Mouse (Mus musculus) 3134 (cell line): ENCODE results near the gene Hsd17b3.
"Not testable (repeated sequence)": the region's sequence is repeated elsewhere in the genome, so short reads cannot be mapped to it uniquely, and the experiment has no call there.

ENCODE experiments used
- DNase-seq: peaks from one replicate; pipeline ENCODE4 v3.0.0-alpha.2; 2011; ENCODE audit warnings: low spot score; ENCODE audit not compliant: insufficient read length; ENCODE audit errors: extremely low read depth

Gene Hsd17b3

GRCm38 (mm10) chr13:64086036-64086435 is 3.0 kb downstream of the Hsd17b3 start:
- no peak for DNase-seq

DNA sequence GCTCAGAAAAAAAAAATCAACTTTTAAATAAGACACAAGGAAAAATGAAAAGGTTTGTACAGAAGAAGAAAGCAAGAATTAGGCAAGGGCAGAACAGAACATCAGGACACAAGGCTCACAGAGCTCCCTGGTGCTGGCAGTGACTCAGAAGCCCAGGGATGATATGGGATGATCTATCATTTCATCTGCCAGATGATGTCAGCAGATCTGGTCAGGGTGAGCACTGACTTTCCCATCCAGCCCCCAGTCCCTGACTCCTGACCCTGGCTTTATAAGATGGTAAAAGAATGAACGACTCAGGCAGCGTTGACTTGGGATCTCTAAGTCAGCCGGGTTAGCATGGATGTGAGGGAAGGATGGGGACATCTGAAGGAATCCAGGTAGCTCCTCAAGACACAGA is 5.7 kb downstream of the Hsd17b3 start:
- DNase-seq: no peak

GRCm38 (mm10) chr13:64081012-64081919 is 7.8 kb downstream of the Hsd17b3 start:
- DNase-seq: no peak

- peak; percentile 21 for DNase-seq
Measured at GRCm38 (mm10) chr13:64077591-64077990, 11.4 kb downstream of the Hsd17b3 start.

- no peak for DNase-seq
Measured at GRCm38 (mm10) chr13:64076074-64076473, 13.0 kb downstream of the Hsd17b3 start.

DNA sequence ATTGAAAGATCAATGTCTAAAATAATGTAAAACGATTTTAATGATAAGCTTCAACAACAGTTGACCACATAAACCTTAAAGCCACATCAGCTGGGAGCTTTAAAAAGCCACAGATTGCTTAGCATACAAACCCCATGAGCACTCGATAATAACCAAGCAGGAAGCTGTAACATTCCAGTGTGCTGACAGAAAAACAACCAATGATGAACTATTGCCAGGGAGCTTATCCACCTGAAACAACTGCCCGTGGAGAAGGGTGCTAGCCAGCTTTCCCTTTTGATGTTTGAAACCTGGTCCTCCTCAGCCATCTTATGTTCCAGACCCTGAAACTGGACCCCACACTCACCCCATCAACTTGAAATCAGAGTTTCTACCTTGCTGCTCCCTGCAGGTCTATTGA is 22.4 kb downstream of the Hsd17b3 start:
- no peak for DNase-seq

DNA sequence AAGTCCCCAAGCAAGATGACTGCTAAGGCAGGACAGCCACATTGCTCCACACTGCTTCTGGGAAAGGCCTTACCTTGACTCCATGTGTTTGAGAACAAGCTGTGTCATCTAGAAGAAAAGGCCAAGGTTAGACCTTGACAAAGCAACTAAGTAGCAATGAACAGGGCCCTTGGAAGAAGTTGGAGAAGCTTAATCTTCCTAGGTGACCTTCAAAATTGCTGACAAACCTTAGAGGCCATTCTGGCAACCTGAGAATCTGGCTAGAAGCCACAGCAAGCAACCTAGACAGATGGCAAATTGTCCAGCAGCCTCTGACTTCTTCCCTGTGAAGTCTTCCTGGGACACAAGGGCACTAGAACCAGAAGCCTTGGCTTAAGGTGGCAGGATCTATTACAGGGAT is 24.8 kb downstream of the Hsd17b3 start:
- no peak for DNase-seq

GRCm38 (mm10) chr13:64060935-64061506 is 28.0 kb downstream of the Hsd17b3 start:
- no peak for DNase-seq

GRCm38 (mm10) chr13:64053959-64054358 is 35.1 kb downstream of the Hsd17b3 start:
- no peak for DNase-seq

DNA sequence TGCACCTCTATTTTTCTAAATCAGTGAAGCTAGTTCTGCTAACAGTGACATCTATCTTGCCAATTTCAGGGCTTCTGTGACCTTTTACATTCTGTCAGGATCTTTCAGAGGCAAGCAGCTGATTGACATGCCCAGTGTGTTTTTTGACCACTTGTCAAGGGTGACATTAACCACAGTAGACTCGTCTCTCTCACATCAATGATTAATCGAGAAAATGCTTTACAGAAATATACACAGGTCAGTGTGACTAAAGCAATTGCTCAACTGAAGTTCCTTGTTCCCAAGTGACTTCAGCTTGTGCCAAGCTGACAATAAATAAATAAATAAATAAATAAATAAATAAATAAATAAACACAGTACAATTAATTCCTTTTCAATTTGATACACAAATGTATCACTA is 36.7 kb downstream of the Hsd17b3 start:
- DNase-seq: not testable (repeated sequence)

DNA sequence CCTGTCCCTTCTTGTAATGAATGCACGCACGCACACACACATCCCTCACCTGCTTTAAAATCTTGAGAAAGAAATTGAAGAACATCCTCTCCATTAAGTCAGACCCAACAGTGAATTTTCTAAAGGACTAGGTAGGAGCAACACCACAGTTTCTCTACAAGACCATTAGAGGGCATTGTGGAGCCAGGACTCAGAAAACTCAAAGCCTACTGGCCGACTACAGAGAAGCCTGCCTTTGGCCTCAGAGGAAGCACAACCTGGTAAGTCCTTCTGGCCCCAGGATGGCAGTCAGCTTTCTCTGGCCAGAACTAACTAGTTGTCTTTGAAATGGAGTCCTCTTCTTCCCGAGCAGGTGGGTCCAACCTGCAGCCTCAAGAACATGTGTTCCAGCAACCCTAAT is 38.1 kb downstream of the Hsd17b3 start:
- no peak for DNase-seq

- DNase-seq: no peak
Measured at GRCm38 (mm10) chr13:64049535-64049934, 39.5 kb downstream of the Hsd17b3 start.

DNA sequence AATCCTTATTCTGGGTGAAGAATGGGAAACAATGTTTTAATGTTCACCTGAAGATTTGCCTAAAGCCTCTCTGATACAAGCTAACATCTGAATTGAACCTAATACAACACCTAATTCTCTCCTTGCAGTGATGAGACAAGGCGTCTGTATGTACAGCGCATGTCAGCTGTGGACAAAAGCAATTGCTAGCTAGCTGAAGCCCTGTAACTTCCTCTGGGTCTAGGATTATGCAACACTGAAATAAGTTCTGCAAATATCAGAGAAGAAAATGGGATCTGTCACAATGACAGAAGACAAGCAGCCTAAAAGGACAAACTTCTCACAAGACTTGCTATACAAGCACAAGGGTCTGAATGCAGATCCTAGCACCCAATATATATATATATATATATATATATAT is 40.6 kb downstream of the Hsd17b3 start:
- DNase-seq: no peak

DNA sequence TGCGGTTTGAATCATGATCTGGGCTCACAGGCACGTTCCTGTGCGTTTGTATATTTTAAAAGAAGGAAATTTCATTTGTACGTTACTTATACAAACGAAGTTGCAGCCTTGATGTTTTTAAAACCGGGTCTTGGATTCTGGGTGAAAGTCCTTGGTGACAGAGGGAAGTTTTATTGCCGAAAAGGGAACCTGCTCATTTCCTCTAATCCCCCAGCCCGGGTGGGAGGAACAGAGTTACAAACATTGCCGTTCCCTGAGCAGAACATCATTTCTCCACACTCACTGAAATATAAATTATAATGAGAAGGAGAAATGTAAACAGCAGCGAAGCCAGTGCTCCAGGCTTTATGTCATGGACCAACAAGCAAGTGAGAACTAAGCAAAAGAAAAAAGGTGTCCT is 49.1 kb downstream of the Hsd17b3 start:
- no peak for DNase-seq

GRCm38 (mm10) chr13:64038114-64038513 is 50.9 kb downstream of the Hsd17b3 start:
- no peak for DNase-seq

- peak; percentile 23 for DNase-seq
Measured at GRCm38 (mm10) chr13:64036079-64037011, 52.7 kb downstream of the Hsd17b3 start.

DNA sequence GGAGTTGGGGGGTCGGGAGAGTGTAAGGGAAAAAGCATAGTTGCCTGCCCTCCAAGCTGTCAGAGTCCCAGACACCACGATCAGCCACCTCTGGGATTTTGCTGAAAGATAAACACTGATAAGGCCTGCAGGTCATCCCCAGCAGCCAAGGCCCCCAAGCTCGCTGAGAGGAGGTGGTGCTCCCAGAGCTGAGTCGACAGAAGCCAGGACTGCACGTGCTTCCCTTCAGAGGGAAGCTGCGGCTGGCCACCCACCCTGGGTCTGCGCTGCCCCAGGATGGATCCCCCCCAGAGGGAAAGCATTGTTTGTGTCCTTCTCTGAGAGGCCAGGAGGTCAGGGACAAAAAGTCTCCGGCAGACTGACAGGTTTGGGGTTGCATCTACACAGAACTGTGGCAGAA is 54.0 kb downstream of the Hsd17b3 start:
- DNase-seq: no peak

DNA sequence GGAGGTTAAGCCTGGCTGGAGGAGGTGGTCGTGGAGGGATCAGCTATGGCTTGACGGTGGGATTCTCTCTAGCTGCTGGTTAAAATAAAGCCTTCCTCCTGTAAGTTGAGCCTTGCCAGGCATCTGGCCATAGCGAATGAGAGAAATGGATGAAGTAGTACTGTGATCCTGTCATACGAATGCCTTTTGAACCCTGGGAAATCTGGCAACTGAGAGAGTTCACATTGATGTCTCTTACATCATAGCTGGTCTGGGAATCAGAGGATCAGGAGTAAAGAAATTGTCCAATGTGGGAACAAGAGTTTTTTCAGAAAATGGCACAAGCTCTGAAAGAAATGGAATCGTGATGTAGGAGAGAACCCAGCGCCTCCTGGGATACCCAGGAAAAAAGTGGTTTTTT is 55.1 kb downstream of the Hsd17b3 start:
- no peak for DNase-seq

DNA sequence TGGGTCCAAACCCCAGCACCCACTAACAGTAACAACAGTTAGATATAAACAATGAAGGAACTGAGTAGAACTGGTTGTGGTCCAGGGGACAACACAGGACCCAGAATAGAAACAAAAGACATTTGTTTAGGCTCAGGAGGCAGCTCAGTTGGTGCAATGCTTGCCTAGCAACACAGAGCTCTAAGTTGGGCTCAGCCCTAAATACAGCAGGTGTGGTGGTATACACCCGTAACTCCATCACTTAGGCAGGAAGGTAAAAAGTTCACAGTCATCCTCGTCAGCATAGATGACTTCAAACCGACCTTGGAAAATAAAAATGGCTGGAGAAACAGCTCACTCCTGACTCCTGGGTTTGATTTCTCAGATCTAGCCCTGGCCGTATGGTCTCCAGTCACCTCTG is 55.8 kb downstream of the Hsd17b3 start:
- no peak for DNase-seq

DNA sequence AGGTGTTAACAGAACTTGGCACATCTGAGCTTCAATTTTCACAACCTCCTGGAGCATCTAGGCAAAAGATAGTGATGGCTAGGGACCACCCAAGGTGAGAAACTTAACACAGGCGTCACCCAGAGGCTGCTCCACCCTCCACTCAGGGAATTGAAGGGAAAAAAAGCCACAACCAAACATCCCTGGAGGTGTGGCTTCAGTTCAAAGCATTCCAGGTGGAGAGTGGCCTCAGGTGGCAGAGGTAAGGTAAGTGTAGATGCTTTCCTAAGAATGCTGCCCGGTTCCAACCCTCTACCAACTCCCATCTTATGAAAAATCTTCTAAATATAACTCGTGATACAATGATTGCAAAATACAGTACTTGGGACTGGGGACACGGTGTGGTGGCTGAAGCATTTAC is 57.8 kb downstream of the Hsd17b3 start:
- DNase-seq: no peak

DNA sequence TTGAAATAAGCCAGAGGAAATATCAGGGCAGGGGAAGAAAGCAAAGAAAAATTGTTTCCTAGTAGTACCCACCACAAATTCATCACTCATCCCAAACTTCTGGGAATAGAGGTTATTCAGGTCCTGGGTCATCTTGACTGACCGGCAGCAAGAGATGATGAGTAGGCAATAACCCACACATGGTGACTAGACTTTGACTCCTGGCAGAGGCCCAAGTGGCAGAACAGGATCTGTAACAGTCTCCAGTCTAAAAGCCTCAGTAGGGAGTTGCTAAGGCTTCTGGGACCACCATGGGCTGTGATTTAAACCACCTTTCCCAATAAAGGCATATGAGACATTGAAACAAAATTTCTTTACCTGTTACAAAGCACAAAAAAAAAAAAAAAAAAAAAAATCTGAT is 58.2 kb downstream of the Hsd17b3 start:
- DNase-seq: no peak
